Mouse (Mus musculus): ENCODE measurements around the gene Ap3m1.

- TF ChIP-seq TAL1 (IDR thresholded peaks at IDR 0.05; ENCODE audit: low read length) (no peak), GATA1 (IDR thresholded peaks at IDR 0.05; ENCODE audit: low read length) (no peak)
Measured at GRCm38 (mm10) chr14:21039623-21040022, 12.7 kb downstream of the Ap3m1 start.

All from erythroblast, embryonic 14.5 days (primary cell).